Mouse (Mus musculus): ENCODE results near the gene Rtf1. TPM values are rescaled to one million over a fixed set of nuclear protein-coding genes. Genes with fewer than 3 reads are reported as not detected.

Rtf1 gene
- polyA plus RNA-seq, 1 experiment from 2014 or later = 39.0 TPM

Other genes with a start within 250 kb of the Rtf1 start
- 8.0 and 8.1 TPM in 2 replicates for gene Ino80, start 197.4 kb upstream of the Rtf1 start, polyA plus RNA-seq (2014; fragmentation: Nextera tagmentation; extraction: Ambion mirVana)
- gene Exd1, start 127.4 kb upstream of the Rtf1 start, polyA plus RNA-seq (2014; fragmentation: Nextera tagmentation; extraction: Ambion mirVana) = 0.35 and 0.52 TPM in 2 replicates
- 67.7 and 69.6 TPM in 2 replicates for gene Chp1, start 127.4 kb upstream of the Rtf1 start, polyA plus RNA-seq (2014; fragmentation: Nextera tagmentation; extraction: Ambion mirVana)
- gene Nusap1, start 56.8 kb upstream of the Rtf1 start, polyA plus RNA-seq (2014; fragmentation: Nextera tagmentation; extraction: Ambion mirVana) = 73.0 and 73.2 TPM in 2 replicates
- 26.7 and 27.1 TPM in 2 replicates for gene Oip5, start 56.6 kb upstream of the Rtf1 start, polyA plus RNA-seq (2014; fragmentation: Nextera tagmentation; extraction: Ambion mirVana)
- gene Ndufaf1, start 12.2 kb upstream of the Rtf1 start, polyA plus RNA-seq (2014; fragmentation: Nextera tagmentation; extraction: Ambion mirVana) = 39.5 and 42.4 TPM in 2 replicates
- gene Itpka, start 67.3 kb downstream of the Rtf1 start, polyA plus RNA-seq (2014; fragmentation: Nextera tagmentation; extraction: Ambion mirVana) = 10.5 and 12.1 TPM in 2 replicates
- gene Ltk, start 85.4 kb downstream of the Rtf1 start, polyA plus RNA-seq (2014; fragmentation: Nextera tagmentation; extraction: Ambion mirVana) = 3.1 and 3.3 TPM in 2 replicates
- gene Rpap1, start 112.5 kb downstream of the Rtf1 start, polyA plus RNA-seq (2014; fragmentation: Nextera tagmentation; extraction: Ambion mirVana) = 26.6 and 28.2 TPM in 2 replicates
- gene Tyro3, start 122.7 kb downstream of the Rtf1 start, polyA plus RNA-seq (2014; fragmentation: Nextera tagmentation; extraction: Ambion mirVana) = 27.2 TPM in 2 replicates
- gene Mga, start 222.2 kb downstream of the Rtf1 start, polyA plus RNA-seq (2014; fragmentation: Nextera tagmentation; extraction: Ambion mirVana) = 54.0 and 54.7 TPM in 2 replicates

All from stomach, embryonic 14.5 days (tissue).